Mouse (Mus musculus) CH12.LX (cell line): ENCODE measurements around the gene Ptpn6.

Source experiments
- EP300 ChIP-seq: IDR thresholded peaks from 2 replicates; pipeline ENCODE4 v1.6.1; 2011; ENCODE audit warnings: low read length, improper control_type of control experiment
- KAT2A ChIP-seq: IDR thresholded peaks from 2 replicates; pipeline ENCODE4 v1.6.1; 2012; ENCODE audit warnings: low read length, improper control_type of control experiment, inconsistent platforms; ENCODE audit not compliant: insufficient replicate concordance
- NELFE ChIP-seq: IDR thresholded peaks from 2 replicates; pipeline ENCODE4 v1.6.1; 2011; ENCODE audit warnings: low read depth, low read length, improper control_type of control experiment
- POLR2A ChIP-seq: IDR thresholded peaks from 2 replicates; pipeline ENCODE4 v1.6.1; 2011; ENCODE audit warnings: low read depth, mild to moderate bottlenecking, improper control_type of control experiment, low read length

DNA sequence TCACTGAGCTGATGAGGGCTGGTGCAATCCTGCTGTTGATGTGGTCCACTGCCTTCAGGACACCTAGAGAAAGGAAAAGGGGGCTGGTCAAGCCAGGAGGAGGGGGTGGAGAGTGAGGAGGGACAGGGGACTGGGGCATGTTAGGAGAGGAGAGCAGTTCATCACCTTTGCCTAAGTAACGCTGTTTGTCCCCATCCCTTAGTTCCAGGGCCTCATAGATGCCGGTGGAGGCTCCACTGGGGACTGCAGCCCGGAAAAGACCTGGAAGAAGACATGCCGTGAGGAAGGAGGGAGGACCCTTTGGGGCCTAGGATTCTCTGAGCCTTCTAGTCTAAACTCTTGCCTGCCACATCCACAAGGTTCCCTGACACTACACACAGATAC, 29.0 kb upstream of the Ptpn6 start:
- no peak for TF ChIP-seq EP300
- TF ChIP-seq POLR2A: no peak
- TF ChIP-seq NELFE: no peak
- no peak for TF ChIP-seq KAT2A
